Mouse (Mus musculus): ENCODE data around the gene Acr. TPM values are rescaled to one million over a fixed set of nuclear protein-coding genes. Genes with fewer than 3 reads are reported as not detected.

Acr gene
- polyA plus RNA-seq, 1 experiment from 2014 or later: 0.35 TPM

GRCm38 (mm10) chr15:89585631-89586030, 17.5 kb downstream of the Acr start:
- no peak for ATAC-seq (ENCODE audit: insufficient number of reproducible peaks, insufficient read depth, low FRiP score, low TSS enrichment, low read depth)
- no peak overlapping the region for H3K9ac ChIP-seq
- H3K4me1 ChIP-seq: peaks cover 6% of the 10 kb centered on the region; the same call in 1 of the 2 replicates
- H3K4me3 ChIP-seq: no peak overlapping the region
- H3K4me2 ChIP-seq: no peak overlapping the region
- 88% methylated on average over 11 of the region's 11 CpGs for WGBS
- peaks cover 51% of the 10 kb centered on the region for H3K36me3 ChIP-seq
- H3K27me3 ChIP-seq: no peaks in the 10 kb centered on the region
- no peak overlapping the region for H3K27ac ChIP-seq
- H3K9me3 ChIP-seq: no peaks in the 10 kb centered on the region

DNA sequence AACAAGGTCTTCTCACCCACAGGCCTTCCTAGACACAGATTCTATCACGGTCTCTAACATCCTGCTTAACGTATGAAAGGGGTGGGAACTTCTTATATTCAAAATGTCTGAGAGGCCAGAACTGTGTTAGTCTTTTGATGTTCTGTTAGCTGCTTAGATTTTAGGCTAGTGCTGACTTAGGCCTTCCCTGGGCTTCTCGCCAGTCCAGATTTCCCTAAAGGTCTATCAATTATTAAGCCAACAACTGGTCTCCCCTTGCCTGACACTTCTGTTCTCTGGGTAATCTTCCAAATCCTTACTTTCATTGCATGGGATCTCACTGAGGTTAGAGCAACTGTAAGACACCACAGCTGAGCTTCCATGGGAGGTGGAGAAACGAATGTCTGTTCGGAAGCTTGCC, 21.0 kb downstream of the Acr start:
- Histone ChIP-seq H3K36me3 (peaks cover 31% of the 10 kb centered on the region), H3K4me2 (no peak overlapping the region), H3K9me3 (no peaks in the 10 kb centered on the region), H3K9ac (no peak overlapping the region), H3K27me3 (no peaks in the 10 kb centered on the region), H3K4me1 (peaks cover 17% of the 10 kb centered on the region; the same call in 1 of the 2 replicates), H3K4me3 (no peak overlapping the region), H3K27ac (no peak overlapping the region)
- ATAC-seq (ENCODE audit: insufficient number of reproducible peaks, insufficient read depth, low FRiP score, low TSS enrichment, low read depth): no peak
- 86% methylated on average over 5 of the region's 5 CpGs for WGBS

GRCm38 (mm10) chr15:89591317-89591716, 23.2 kb downstream of the Acr start:
- Histone ChIP-seq H3K4me1 (peaks cover 17% of the 10 kb centered on the region; the same call in 1 of the 2 replicates), H3K27ac (peak overlapping the region; percentile 40), H3K9ac (peak overlapping the region; percentile 79), H3K4me3 (peak overlapping the region; percentile 76), H3K27me3 (no peaks in the 10 kb centered on the region), H3K4me2 (peak overlapping the region; percentile 74), H3K9me3 (no peaks in the 10 kb centered on the region), H3K36me3 (peaks cover 15% of the 10 kb centered on the region)
- 1% methylated on average over 30 of the region's 30 CpGs for WGBS
- ATAC-seq (ENCODE audit: insufficient number of reproducible peaks, insufficient read depth, low FRiP score, low TSS enrichment, low read depth): no peak; the same call in 1 of the 2 replicates

DNA sequence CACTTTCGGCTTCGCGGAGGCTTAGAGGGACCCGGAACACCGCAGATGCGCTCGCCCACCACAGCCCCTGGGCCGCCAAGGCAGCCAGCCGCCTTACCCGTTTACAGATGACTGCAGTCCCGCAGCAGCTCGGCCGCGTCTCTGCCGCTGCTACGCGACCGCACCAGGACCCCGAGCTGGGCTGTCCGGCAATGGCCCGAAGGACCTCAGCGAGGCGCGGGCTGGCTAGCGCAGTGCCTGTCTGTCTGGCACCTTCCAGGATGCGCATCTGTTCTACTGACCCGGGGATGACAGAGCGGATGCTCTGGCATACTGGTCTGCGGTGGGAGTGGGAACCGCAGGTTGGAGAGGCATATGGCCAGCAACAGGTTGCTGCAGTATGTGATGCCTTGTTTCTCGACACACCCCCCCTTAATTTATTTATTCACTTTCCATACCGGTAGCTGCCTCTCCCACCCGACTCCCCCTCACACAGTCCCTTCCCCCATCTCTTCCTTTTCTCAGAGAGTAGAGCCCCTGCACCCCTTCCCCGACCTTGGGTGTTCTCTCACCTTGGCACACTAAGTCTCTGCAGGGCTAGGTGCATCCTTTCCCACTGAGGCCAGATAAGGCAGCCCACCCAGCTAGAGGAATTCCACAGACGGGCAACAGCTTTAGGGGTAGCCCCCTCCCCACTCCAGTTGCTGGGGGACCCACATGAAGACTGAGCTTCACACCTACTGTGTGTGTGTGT, 23.8 kb downstream of the Acr start, which contains the start of gene Rabl2:
Gene Rabl2 (minus strand): TSS at position 201 of the 733 bp plus-strand sequence.
- Histone ChIP-seq H3K27ac (peak within 1 kb of the TSS; percentile 40), H3K27me3 (no peaks in the 10 kb centered on the region), H3K9ac (peak within 1 kb of the TSS; percentile 79), H3K4me2 (peak within 1 kb of the TSS; percentile 74), H3K4me1 (peaks cover 17% of the 10 kb centered on the region; the same call in 1 of the 2 replicates), H3K9me3 (no peaks in the 10 kb centered on the region), H3K36me3 (peaks cover 10% of the 10 kb centered on the region), H3K4me3 (peak within 1 kb of the TSS; percentile 76)
- WGBS: under 1% methylated on average over 35 of the region's 35 CpGs
- ATAC-seq (ENCODE audit: insufficient number of reproducible peaks, insufficient read depth, low FRiP score, low TSS enrichment, low read depth): peak; percentile 90

DNA sequence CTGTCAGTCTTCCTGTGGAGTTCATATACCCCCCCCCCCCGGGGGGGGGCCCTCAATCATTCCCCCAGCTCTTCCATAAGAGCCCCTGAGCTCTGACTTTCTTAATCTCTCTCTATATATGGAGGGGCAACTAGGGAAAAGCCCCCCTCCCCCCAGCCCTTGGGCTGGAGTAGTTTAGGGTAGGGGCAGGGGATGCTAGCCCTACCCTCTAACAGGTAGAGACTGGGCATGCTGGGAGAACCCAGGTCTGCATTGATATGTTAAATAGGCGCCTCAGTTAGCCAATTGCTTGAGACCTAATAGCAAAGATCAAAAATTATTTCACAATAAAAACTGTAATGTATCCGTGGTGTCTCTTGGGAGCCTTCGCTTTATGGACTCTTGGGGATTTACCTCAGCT, 24.4 kb downstream of the Acr start:
- no peak overlapping the region for H3K9ac ChIP-seq
- ATAC-seq (ENCODE audit: insufficient number of reproducible peaks, insufficient read depth, low FRiP score, low TSS enrichment, low read depth): no peak
- 46% methylated on average over 4 of the region's 4 CpGs for WGBS
- no peaks in the 10 kb centered on the region for H3K27me3 ChIP-seq
- peak overlapping the region; percentile 76; the same call in 1 of the 2 replicates for H3K4me3 ChIP-seq
- H3K9me3 ChIP-seq: no peaks in the 10 kb centered on the region
- peaks cover 17% of the 10 kb centered on the region; the same call in 1 of the 2 replicates for H3K4me1 ChIP-seq
- no peak overlapping the region for H3K27ac ChIP-seq
- peaks cover 4% of the 10 kb centered on the region for H3K36me3 ChIP-seq
- H3K4me2 ChIP-seq: peak overlapping the region; percentile 74

- 73% methylated on average over 12 of the region's 12 CpGs for WGBS
- no peak overlapping the region for H3K9ac ChIP-seq
Measured at GRCm38 (mm10) chr15:89605822-89606570, 37.9 kb downstream of the Acr start.

DNA sequence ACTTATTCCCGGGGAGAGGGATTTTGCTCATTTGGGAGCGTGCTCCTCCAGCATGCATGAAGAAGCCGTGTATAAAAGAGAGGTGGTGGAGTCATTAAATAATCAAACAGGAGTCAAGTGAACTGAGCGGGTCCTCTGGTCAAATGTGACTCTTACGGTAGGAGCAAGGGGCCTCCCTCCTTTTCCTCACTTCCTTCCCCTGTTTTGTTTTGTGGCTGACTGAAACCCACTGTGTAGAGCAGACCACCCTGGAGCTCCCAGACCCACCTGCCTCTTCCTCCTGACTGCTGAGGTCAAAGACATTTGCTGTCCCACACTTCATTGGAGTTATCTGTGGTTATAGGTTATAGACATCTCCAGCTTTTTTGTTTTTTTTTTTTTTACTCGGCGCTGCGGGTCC, 39.4 kb downstream of the Acr start:
- ATAC-seq (ENCODE audit: insufficient number of reproducible peaks, insufficient read depth, low FRiP score, low TSS enrichment, low read depth): no peak
- WGBS: 87% methylated on average over 8 of the region's 8 CpGs
- peaks cover 5% of the 10 kb centered on the region; the same call in 1 of the 2 replicates for H3K9me3 ChIP-seq
- no peaks in the 10 kb centered on the region for H3K4me1 ChIP-seq
- H3K4me3 ChIP-seq: no peak overlapping the region
- no peaks in the 10 kb centered on the region for H3K36me3 ChIP-seq
- H3K27ac ChIP-seq: no peak overlapping the region
- H3K4me2 ChIP-seq: no peak overlapping the region
- H3K27me3 ChIP-seq: no peaks in the 10 kb centered on the region
- no peak overlapping the region for H3K9ac ChIP-seq

More at GRCm38 (mm10) chr15:89605822-89606570, 37.9 kb downstream of the Acr start:
- Histone ChIP-seq H3K27ac (no peak overlapping the region), H3K27me3 (no peaks in the 10 kb centered on the region), H3K4me2 (no peak overlapping the region), H3K9me3 (peaks cover 2% of the 10 kb centered on the region; the same call in 1 of the 2 replicates), H3K4me3 (no peak overlapping the region), H3K36me3 (no peaks in the 10 kb centered on the region), H3K4me1 (no peaks in the 10 kb centered on the region)
- no peak for ATAC-seq (ENCODE audit: insufficient number of reproducible peaks, insufficient read depth, low FRiP score, low TSS enrichment, low read depth)

- Histone ChIP-seq H3K4me1 (no peaks in the 10 kb centered on the region), H3K27ac (no peak overlapping the region), H3K36me3 (no peaks in the 10 kb centered on the region), H3K4me2 (no peak overlapping the region), H3K9ac (no peak overlapping the region), H3K27me3 (no peaks in the 10 kb centered on the region), H3K9me3 (peaks cover 5% of the 10 kb centered on the region; the same call in 1 of the 2 replicates), H3K4me3 (no peak overlapping the region)
- 81% methylated on average over 9 of the region's 9 CpGs for WGBS
- no peak for ATAC-seq (ENCODE audit: insufficient number of reproducible peaks, insufficient read depth, low FRiP score, low TSS enrichment, low read depth)
Measured at GRCm38 (mm10) chr15:89607888-89608287, 39.8 kb downstream of the Acr start.

DNA sequence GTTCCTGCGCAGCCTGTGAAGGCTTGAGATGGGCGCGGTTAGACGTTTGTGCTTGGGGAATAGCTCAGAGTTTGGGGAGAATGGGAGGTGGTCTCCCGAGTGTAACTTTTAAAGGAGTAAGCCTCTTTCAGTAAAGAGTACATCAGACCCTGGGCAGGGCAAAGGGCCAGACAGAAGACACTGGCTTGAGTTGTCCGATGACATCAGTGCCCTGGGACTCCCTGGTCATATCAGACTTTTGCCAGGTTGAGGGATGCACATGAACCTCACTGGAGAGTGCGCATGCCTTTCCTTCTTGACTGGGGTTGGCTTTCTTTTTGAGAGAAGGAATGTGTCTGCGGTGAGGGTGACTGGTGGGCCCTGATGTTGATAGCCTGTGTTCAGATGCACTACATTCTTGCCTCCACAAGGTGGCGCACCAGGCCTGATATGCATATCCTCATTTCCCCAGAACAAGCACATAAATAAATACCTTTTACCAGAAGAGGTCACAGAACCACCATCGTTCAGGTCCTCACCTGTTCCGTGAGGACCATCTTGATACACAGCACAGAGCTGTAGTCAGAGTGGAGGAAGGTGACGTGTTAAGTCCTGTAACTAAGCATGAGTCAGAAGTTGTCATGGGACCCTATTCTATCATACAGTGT, 54.3 kb downstream of the Acr start:
- peak; percentile 56; the same call in 1 of the 2 replicates for ATAC-seq (ENCODE audit: insufficient number of reproducible peaks, insufficient read depth, low FRiP score, low TSS enrichment, low read depth)
- 75% methylated on average over 12 of the region's 12 CpGs for WGBS

GRCm38 (mm10) chr15:89622959-89623625, 55.0 kb downstream of the Acr start:
- H3K4me3 ChIP-seq: no peak overlapping the region
- no peaks in the 10 kb centered on the region for H3K4me1 ChIP-seq
- H3K27ac ChIP-seq: no peak overlapping the region
- H3K27me3 ChIP-seq: no peaks in the 10 kb centered on the region
- no peak overlapping the region for H3K9ac ChIP-seq
- no peak for ATAC-seq (ENCODE audit: insufficient number of reproducible peaks, insufficient read depth, low FRiP score, low TSS enrichment, low read depth)
- no peak overlapping the region for H3K4me2 ChIP-seq
- no peaks in the 10 kb centered on the region for H3K9me3 ChIP-seq
- WGBS: 55% methylated on average over 5 of the region's 5 CpGs
- H3K36me3 ChIP-seq: no peaks in the 10 kb centered on the region

More for the DNA sequence above, 54.3 kb downstream of the Acr start:
- Histone ChIP-seq H3K9ac (no peak overlapping the region), H3K27ac (no peak overlapping the region), H3K27me3 (no peaks in the 10 kb centered on the region), H3K4me1 (no peaks in the 10 kb centered on the region), H3K4me3 (no peak overlapping the region), H3K4me2 (no peak overlapping the region), H3K36me3 (no peaks in the 10 kb centered on the region), H3K9me3 (no peaks in the 10 kb centered on the region)

DNA sequence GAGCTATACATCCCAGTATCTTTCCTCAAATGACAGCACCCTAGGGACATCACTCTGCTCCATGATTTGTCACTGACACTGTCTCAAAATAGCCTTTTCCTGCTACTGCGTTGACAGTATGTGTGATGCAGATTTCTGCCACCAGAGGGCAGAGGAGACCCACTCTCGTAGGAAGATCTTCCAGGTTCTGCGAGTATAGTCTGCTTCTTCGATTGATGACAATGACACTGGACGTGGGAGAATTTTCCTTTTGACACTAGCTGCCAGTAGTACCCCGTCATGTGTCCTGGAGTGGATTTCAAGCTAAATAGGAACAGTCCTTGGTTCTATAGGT, 55.5 kb downstream of the Acr start:
- Histone ChIP-seq H3K4me1 (no peaks in the 10 kb centered on the region), H3K4me2 (no peak overlapping the region), H3K9me3 (no peaks in the 10 kb centered on the region), H3K36me3 (no peaks in the 10 kb centered on the region), H3K9ac (no peak overlapping the region), H3K4me3 (no peak overlapping the region), H3K27me3 (no peaks in the 10 kb centered on the region), H3K27ac (no peak overlapping the region)
- ATAC-seq (ENCODE audit: insufficient number of reproducible peaks, insufficient read depth, low FRiP score, low TSS enrichment, low read depth): 0 out of 2 replicates have a peak, but pooled peaks have one; percentile 15
- 10% methylated on average over 6 of the region's 6 CpGs for WGBS
